Mouse (Mus musculus) left cerebral cortex, adult 9 months (tissue): ENCODE results near the gene Ulk4.
"Not testable (repeated sequence)": the region's sequence is repeated elsewhere in the genome, so short reads cannot be mapped to it uniquely, and the experiment has no call there.

Experiments used
- DNase-seq, 2 experiments: peaks; one replicate each; pipeline ENCODE4 v3.0.0; 2022; ENCODE audit warnings: low spot score in 2 of 2

The Ulk4 gene

DNA sequence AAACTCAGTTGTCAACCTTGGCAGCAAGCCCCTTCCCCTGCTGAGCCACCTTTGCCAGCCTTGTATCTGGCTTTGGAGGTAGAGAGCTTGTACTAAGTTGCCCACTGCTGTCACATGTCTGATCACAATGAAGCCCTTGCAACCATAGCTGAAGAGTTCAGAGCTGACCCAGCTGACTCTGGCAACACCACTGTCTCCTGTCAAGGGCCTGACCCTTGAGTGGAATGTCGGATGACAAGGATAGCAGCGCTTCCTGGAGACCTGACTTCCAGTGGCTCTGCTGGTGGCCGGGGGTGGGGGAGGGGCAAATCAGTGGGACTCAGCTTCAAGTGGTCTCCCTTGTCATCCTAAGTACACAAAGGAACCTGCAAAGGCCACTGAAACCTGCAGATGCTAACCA, 214.3 kb downstream of the Ulk4 start:
- DNase-seq, result no peak

DNA sequence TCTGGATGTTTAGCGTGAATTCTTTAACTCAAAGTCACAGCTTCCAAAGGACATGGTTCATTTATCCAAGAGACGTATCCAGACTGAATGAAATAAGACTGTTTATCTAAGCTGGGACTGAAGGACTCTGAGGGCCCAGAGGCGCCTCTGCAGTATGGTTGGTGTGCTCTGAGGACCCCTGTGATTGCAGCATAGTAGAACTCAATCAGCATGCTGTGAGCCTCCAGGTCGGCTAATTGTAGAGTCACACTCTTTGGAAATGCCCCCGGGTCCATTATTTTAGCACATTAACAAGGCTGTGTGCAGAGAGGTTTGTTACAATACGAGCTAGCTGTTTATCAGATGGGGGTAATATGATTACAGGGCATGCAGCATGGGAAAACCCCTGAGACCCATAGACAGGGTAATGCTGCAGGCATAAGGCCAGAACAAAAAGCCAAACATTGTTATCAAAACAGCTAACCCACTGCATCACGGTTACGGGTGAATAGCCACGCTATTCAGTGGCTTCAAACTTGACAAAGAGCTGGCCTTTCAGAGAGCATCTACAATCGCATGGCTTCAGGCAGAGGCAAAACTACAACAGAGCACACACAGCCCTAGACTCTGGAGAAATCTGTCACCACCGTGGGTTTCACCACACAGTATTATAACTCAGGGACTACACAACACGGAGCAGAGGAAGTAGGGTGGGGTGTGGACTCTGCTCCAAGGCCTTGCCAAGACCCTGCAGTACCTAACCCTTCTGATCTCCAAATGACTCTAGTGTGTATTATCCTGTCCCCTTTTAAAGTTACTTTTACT, 215.0 kb downstream of the Ulk4 start:
- no peak for DNase-seq

DNA sequence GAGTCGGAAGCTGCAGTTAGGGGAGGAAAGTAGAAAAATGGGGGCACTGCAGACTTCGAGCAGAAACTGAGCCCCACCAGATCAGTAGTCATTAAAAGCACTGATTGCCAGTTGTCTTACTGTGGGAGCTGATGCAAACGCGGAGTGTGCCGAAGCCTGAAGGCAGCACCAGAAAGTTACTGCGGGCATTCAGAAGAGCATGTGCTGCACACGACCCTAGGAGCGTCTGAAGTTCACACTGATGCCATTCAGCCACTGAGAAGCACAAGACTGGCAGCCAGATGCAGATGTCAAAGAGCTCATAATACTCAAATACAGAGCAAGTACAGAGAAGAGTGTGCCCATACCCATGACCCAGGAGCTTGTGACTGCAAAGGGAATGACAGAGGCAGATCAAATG, 216.7 kb downstream of the Ulk4 start:
- no peak for DNase-seq

DNA sequence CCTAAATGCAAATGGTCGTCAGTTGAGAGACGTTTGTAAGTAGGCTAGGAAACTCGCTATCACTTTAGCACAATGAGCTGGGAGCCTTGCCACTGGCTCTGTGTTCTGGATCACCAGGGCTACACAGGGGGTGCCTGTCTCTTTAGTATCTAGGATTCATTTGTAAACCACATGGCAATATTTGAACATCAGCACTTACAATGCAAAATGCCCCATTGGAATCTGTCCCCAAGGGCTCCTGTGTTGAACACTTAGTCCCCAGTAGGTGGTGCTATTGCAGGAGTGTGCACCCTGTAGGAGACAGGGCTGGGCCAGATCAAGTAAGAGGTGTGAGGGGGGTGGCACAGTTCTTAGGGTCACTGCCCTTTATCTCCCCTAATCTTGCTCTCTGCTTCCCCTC, 217.7 kb downstream of the Ulk4 start:
- no peak for DNase-seq

DNA sequence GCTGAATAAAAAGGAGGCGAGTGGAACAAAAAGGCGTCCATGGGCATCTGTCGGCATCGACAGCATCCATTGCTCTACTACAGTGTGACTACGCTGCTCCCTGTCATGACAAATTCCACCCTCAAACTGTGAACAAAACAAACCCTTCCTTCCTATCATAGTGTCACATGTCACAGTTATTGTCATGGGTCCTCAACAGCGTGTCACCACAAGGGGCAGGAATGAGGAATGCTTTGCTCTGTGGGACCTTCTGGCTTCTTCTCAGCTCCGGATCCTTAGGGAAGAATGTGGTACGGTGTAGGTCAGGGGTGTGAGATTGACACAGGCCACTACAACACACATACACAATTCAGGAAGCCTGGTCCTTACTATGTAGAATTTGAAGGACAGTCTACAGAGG, 218.5 kb downstream of the Ulk4 start:
- DNase-seq, result no peak

DNA sequence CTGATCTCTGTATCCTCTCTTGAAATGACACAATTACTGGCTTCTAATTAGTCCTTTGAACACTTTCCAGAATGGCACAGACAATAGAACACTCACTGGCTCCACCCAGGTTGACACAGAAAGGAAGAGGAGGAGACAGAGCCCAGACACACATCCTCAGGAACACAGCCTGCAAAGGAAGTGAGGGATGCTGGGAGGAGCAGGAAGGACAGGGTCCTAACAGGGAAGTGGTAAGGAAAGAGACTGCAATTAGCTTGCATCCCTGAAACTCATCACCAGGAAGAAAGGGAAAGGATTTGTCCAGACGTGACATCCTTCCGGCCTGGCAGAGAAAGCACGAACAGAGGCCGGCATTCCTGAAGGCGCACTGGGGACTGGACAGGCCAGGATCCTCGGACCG, 218.9 kb downstream of the Ulk4 start:
- no peak for DNase-seq

DNA sequence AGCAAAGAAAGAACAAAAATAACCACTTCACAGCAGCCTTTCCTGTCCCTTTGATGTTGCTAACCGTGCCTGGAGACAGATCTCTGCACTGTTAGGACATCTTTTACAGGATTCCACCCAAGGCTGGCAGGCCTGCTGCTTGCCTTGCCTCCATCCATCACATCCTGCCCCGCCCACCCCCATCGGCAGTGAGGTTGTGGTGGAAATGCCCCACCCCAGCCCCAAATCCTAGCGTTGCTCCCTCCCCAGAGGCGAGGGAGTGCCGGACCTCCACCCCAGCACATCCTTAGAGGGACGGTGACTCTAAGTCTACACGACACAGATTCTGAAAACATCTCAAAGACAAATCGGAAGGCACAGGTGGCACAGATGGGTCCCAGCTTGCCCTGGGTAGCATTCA, 219.6 kb downstream of the Ulk4 start:
- no peak for DNase-seq

DNA sequence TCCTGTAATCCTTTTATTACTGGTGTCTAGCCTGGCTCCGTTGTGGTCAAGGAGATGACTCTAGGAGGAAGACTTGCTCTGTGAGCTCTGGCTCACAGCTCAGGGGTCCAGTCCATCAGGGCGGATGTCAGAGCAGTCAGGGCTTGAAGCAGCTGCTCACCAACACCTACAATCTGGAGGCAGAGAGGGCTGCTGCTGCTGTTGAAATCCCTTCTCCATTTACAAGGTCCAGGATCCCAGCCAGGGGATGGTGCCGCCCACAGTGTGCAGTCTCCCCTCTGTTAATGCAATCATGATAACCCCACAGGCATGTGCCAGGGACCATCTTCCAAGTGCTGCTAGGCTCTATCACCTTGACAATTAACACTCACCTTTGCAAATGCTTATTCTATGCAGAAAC, 220.5 kb downstream of the Ulk4 start:
- DNase-seq, result no peak

DNA sequence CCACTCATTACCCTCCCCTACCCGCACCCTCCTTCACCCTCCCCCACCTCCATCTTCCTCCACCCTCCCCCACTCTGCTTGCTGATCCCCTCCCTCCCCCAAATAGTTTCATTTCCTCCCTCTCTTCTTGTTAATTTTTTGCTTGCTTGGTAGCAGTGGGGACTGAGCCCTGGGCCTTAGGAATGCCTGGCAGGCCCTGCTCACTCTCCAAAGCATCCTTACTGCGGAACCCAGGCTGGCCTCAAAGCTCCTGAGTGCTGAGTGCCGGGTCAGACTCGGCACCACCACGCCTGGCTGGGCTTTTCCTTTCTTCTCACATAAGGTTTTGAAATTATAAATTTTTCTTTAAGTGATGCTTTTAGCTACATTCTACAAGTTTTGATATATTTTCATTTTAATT, 221.0 kb downstream of the Ulk4 start:
- no peak for DNase-seq

DNA sequence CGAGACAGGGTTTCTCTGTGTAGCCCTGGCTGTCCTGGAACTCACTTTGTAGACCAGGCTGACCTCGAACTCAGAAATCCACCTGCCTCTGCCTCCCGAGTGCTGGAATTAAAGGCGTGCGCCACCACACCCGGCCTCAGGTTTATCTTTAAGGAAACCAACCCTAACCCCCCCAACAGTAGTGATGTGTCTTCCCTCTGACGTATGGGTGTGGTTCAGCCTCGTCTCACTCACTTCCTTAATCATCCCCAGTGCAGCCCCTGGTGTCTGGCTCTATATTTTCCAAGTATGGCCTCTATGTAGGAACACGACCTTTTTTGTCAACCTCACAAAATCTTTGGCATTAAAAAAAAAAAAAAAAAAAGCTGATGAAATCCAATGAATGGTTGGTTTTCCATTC, 231.3 kb downstream of the Ulk4 start:
- DNase-seq, result not testable (repeated sequence)

DNA sequence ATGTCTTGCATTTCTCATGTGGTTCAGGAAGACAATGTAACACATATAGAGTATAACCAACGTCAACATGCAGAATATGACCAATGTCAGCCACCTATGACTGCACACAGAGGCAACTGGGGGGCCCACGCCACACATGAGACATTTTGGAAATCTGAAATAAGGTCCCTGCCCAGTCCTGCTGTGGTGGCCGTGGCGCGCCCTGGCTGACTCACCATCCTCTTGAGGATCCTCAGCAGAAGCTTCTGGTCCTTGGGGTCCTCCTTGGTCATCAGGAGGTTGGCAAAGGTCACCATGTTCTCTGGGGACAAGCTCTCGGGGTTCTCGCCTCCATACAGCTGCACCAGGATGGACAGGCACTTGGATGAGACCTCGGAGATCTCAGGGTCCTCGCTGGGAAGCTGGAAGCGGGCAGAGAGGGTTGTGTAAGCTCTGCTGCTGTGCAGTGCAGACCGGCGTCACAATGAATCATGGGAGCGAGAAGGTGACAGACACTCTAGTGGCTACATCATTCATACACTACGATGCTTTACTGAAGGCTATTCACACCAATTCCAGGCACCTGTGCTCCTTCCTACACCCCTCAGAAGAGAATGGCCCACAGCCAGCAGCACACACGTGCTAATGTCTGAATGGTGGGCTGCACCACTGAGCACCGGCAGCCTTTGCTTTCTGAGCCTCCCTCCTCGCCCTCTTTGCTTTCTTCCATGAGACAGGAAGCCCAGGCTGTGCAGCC, 232.4 kb downstream of the Ulk4 start:
- DNase-seq, result no peak

DNA sequence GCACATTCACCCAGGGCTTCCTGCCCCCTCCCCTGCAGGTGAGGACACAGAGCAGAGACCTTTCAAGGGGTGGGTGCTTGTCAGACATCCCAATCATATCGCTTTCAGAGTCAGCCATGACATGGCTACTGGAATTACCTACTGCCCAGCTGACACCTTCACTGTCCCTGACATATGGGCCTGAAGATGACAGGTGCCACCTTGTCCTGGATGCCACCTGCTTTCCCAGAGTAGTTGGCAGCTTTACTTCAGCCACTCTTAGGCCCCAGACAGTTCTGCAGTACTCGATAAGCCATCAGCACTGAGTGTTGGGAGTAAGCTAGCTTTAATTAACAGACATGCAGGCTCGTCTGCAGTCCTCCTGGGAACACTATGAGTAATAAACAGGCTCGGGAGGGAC, 234.0 kb downstream of the Ulk4 start:
- DNase-seq, result no peak

DNA sequence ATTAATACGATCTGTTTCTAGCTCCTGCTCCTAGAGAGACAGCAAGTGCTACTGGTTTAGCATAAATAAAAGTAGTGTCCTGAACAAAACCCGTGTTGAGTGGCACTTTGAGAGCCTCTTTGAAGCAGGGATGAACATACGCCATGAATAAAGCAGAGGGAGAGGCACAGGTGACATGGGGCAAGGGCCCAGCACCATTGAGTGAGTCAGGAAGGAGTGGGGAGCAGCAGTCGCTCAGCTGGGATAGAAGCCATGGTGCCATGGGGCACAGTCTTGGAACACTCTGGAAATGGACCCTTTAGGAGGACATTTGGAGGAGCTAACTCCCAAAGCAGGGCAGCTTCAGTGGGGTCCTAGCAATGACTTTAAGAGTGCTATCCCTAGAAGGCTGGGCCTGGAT, 238.6 kb downstream of the Ulk4 start:
- no peak for DNase-seq

DNA sequence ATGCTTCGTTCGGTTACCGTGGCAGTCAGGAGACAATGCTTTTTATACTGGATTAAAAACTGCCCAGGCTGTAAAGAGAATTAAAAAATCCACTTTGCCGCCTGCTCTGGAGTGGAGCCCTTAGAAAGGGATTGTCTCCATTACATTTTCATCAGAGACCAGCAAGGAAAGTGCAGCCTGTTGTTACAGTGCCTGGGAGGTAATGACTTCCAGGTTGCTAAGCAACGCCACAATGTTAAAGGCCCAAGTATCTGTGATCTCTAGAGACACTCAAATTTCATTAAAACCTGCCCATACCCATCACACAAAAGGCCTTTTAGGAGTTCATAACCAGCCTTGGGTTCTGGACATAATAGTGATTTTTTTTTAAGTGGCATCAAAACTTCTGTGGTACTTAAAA, 239.0 kb downstream of the Ulk4 start:
- DNase-seq, result no peak

DNA sequence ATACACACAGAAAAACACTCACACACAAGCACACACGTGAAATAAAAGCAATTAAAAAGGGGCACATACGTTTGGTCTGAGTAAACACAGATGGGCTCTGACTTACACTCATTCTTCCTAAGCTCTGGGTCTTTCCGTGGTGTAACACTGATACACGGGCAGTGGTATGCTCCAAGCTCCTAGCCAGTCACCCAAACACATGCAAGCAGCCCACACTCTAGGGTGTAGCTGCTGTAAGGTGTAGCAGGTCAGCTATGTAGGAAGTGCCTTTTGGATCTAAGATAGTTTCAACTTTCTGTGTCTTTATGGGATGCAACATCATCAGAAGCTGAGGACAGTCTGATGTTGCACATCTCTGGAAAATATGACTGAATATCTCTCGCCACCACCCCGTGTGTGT, 241.7 kb downstream of the Ulk4 start:
- no peak for DNase-seq

DNA sequence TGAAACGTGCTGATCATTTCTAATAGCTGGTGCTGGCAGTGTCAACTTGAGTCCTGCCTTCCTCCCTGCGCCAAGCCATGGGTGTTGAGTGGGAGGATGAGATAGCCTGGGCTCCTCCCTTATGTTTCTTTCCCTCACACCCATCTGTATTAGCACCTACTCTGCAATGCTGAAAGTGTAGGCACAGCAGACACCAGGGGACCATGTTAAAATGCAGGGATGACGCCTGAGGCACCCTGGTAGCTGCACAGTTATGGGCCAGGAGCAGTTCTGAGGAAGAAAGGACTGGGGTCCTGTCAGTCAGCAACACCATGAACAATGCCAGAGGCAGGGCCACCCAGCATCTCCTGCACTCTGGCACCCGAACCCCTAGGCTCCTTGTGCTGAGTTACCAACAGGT, 243.4 kb downstream of the Ulk4 start:
- DNase-seq, result no peak

DNA sequence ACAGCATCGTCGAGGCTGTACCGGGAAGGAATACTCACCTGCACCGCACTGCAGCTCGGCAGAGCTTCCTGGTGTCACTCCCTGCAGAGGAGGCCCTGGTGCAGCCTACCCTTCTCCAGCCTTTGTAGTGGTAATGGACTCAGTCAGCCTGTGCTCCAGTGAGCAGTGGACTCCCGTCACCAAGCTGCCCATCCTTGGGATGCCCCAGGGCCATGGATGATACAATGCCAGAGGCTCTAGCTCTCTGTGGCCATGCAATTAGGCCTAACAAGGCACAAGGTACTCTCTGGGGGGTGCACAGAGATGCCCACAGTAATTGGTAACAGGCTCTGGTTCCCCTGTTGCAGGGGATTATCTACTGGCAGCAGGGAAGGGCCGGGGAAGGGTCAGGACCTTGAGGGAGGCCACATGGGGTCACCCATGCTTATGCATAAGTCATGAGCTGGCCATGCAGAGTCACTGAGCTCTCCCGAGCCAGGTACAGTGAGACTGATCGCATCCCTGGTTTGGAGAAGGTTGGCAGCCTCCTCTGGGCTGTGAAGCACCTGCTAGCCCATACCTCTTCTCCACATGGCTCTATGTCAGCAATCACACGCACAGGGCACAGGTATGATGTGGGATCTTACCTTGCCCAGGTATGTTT, 244.6 kb downstream of the Ulk4 start:
- DNase-seq, result no peak

DNA sequence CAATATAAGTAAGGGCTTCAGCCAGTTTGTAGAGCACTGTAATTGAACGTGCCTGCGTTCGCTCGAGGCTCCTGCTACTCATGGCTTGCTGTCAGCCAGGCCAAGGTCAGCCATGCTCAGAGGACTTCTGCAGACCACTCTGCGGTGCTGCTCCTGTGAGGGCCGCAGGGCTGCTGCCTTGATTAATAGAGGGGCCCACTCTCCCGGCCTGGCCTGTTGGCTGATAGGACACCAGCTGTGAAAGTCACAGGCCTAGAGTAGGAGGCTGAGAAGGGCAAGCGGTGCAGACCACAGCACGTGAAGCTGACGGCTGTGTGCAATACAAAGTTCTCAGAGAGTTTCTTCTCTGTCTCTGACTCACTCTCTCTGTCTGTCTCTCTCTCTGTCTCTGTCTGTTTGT, 246.0 kb downstream of the Ulk4 start:
- DNase-seq, result no peak

DNA sequence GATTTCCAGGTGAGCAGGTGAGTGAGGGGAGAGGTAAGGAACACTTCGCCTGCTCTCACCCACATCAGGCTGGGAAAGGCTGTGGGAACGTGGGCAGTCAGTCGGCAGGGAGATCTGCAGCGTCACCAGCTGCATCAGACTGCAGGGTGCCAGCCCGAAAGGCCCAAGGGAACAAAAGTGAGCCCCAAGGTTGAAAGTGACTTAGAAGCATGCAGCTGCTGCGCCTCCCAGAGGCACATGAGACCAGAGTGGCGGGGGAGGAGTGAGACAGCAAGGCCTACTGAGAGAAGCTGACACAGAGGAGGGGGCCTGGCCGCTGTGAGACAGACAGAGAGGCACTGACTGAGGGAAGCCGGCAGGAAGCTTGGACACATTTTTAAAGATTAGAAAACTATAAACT, 247.2 kb downstream of the Ulk4 start:
- DNase-seq, result no peak

DNA sequence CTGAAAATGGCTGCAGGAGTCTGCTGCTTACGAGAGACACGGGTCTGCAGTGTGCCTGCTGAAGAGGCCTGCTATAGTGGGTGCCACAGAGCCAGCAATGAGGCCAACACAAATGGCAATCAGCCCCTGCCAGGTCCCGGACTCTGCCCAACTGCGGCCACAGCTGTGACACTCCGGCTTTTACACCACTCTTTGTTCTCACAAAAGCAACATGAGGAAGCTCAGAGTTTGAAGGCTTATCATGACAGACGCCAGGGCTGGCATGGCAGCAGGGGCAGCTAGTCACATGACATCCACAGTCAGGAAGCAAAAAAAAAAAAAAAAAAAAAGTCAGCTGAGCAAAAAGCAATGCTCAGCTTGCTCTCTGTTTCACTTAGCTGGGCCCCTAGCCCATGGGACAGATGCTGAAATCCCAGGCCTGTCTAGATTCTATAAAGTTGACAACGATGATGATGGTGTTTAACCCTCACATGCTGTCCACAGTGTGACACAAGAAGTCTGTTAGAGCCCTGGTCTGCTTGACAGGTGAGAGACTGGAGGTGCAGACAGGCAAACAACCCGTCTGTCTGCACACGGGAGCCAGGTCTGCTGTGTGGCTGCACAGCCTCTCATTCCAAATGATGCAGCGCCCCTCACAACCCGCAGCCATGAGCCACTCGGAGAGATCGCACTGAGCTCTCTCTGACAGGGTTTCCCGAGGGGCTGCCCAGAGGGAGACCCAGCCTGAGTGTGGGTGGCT, 253.3 kb downstream of the Ulk4 start:
- no peak for DNase-seq

DNA sequence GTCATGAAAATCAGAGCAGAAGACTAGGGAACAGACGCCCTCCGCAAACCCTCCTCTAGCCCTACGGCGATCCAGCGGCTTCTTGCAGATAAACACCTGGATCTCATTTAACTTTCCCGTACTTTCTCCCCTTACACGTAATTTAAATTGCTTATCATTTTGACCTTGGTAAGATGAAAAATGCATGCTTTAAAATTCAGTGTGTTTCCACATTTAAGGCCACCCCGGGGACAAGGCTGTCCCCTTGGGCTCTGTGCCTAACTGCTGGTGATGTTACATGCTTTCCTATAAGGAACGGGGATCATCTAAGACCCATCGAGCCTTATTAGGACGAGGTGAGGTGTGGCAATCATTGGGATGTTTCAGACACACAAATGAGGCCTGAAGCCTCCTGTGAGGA, 256.6 kb downstream of the Ulk4 start:
- DNase-seq, result no peak

DNA sequence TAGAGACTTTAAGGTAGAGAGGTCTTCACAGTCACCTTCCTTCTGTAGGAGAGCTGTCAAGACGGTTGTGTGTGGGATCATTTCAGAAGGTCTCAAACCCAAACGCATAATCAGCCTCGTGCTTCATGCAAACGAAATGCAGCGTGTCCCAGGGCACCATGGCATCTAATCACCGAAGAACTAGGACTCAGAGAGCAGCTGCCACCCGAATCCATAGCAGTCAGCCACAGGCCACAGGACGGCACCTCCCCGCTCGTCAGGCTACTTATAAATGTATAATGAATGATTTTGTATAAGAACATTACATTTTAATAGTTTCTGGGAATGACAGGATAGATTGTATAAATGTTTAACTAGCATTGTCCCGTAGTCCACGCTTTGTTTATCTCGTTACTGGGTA, 257.1 kb downstream of the Ulk4 start:
- no peak for DNase-seq
